Mouse (Mus musculus) forebrain, embryonic 14.5 days (tissue): Measurements from ENCODE around the gene Sema4b. TPM values are rescaled to one million over a fixed set of nuclear protein-coding genes. Genes with fewer than 3 reads are reported as not detected.

ENCODE experiments used
- ATAC-seq: fragments of 200-750 bp; cut with Nextera tagmentation; 2 replicates; pipeline ENCODE4 v1.8.0; 2017; ENCODE audit warnings: mild to moderate bottlenecking, moderate library complexity
- DNase-seq: peaks from one replicate; pipeline ENCODE4 v3.0.0-alpha.2; 2015; ENCODE audit warnings: low spot score
- H3K27ac ChIP-seq: fragments of 300-500 bp; sonication (generic); 2 replicates; pipeline ENCODE4 v1.5.1; 2014; ENCODE audit warnings: low read depth, mild to moderate bottlenecking, control low read depth, low read length, moderate library complexity
- H3K27me3 ChIP-seq: fragments of 300-500 bp; sonication (generic); replicated peaks from 2 replicates; pipeline ENCODE4 v1.6.1; 2014; ENCODE audit warnings: low read length, control low read depth, mixed read lengths; ENCODE audit not compliant: control insufficient read depth, insufficient read depth
- H3K36me3 ChIP-seq: fragments of 300-500 bp; sonication (generic); 2 replicates; pipeline ENCODE4 v1.6.1; 2014; ENCODE audit warnings: low read length, control low read depth; ENCODE audit not compliant: control insufficient read depth, insufficient read depth
- H3K4me1 ChIP-seq: fragments of 300-500 bp; sonication (generic); 2 replicates; pipeline ENCODE4 v1.6.1; 2014; ENCODE audit warnings: antibody characterized with exemption, low read length, control low read depth; ENCODE audit not compliant: control insufficient read depth, insufficient read depth
- H3K4me2 ChIP-seq: fragments of 300-500 bp; sonication (generic); 2 replicates; pipeline ENCODE4 v1.6.1; 2014; ENCODE audit warnings: mild to moderate bottlenecking, control low read depth, low read length
- H3K4me3 ChIP-seq: fragments of 300-500 bp; sonication (generic); 2 replicates; pipeline ENCODE4 v1.5.1; 2014; ENCODE audit warnings: low read depth, low read length, control low read depth
- H3K9ac ChIP-seq: fragments of 300-500 bp; sonication (generic); 2 replicates; pipeline ENCODE4 v1.6.1; 2014; ENCODE audit warnings: mild to moderate bottlenecking, low read length, control low read depth, moderate library complexity
- H3K9me3 ChIP-seq: fragments of 300-500 bp; sonication (generic); replicated peaks from 2 replicates; pipeline ENCODE4 v1.6.1; 2016; ENCODE audit warnings: low read length, control low read depth, mixed read lengths; ENCODE audit not compliant: control insufficient read depth
- WGBS: fragments of 180-500 bp; shearing (Covaris S2); extraction: QIAGEN DNeasy Blood & Tissue Kit; methylation state at CpG from one replicate; pipeline ENCODE4 v1.1.7; 2014; 5-methylcytosine and 5-hydroxymethylcytosine counted together
- polyA plus RNA-seq: library from polyadenylated mRNA; unstranded; fragments of >200 nt; fragmentation: Nextera tagmentation; extraction: Ambion mirVana; gene quantifications from 2 replicates; pipeline ENCODE4 v1.2.1, GENCODE M21; 2014

The Sema4b gene
- polyA plus RNA-seq, 1 experiment from 2014 or later = 11.6 TPM

DNA sequence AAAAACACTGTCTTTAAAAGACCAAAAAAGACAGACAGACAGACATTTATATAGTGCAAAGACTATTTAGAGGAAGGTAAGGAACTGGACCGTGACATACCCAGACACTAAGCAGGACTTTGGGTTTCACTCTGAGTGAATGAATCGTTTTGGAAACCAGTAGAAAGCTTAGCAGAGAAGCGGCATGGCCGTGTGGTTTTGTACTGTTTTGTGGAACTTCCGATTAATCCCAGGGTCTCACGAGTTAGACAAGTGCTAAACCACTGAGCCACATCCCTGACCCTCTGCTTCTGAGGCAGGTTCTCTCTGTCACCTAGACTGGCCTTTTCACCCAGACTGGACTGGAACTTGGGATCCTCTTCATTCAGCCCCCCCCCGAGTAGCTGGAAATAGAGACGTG is 27.8 kb downstream of the Sema4b start:
- Histone ChIP-seq H3K27me3 (no peaks in the 10 kb centered on the region), H3K9ac (peak overlapping the region; percentile 56; the same call in 1 of the 2 replicates), H3K4me3 (no peak overlapping the region), H3K4me1 (peaks cover 4% of the 10 kb centered on the region; the same call in 1 of the 2 replicates), H3K27ac (peak overlapping the region; percentile 81; the same call in 1 of the 2 replicates), H3K4me2 (no peak overlapping the region), H3K36me3 (peaks cover 54% of the 10 kb centered on the region), H3K9me3 (no peaks in the 10 kb centered on the region)
- no peak for ATAC-seq
- WGBS = 78% methylated on average over 8 of the region's 8 CpGs
- DNase-seq = no peak

DNA sequence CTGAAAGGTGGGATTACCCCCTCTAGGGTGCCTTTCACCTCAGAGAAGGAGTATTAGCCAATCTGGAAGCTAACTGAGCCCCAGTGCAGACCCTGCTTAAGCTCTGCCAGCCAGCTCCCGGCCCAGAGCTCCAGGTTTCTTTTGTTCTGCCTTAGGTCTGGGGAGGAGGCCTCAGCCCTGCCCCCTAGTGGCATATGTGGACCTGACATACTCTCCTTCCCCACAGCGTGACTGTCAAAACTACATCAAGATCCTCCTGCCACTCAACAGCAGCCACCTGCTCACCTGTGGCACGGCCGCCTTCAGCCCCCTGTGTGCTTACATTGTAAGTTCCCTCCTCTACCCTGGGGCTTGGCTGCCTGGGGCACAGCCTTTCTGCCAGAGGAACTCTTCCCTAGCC is 28.8 kb downstream of the Sema4b start:
- Histone ChIP-seq H3K4me1 (peaks cover 4% of the 10 kb centered on the region; the same call in 1 of the 2 replicates), H3K27me3 (no peaks in the 10 kb centered on the region), H3K36me3 (peaks cover 63% of the 10 kb centered on the region), H3K27ac (peak overlapping the region; percentile 81), H3K9ac (peak overlapping the region; percentile 56), H3K4me3 (no peak overlapping the region), H3K4me2 (no peak overlapping the region), H3K9me3 (no peaks in the 10 kb centered on the region)
- peak; percentile 93 for ATAC-seq
- 15% methylated on average over 4 of the region's 4 CpGs for WGBS
- DNase-seq = peak; percentile 90

DNA sequence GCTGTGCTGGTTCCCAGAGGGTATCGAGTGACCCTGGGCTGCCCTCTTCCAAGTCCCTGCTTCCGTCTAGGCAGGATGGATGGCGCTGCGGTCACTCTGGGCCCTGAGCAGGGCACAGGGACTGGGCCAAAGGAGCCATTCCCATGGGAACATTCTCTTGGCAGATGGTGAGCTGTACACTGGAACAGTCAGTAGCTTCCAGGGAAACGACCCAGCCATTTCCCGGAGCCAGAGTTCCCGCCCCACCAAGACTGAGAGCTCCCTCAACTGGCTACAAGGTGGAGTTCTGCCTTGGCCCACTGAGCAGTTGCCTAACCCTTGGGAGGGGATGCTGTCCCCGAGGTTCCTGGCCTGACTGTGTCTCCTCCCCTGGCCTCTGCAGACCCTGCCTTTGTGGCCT is 29.9 kb downstream of the Sema4b start:
- H3K9ac ChIP-seq = no peak overlapping the region
- no peak overlapping the region for H3K4me2 ChIP-seq
- no peaks in the 10 kb centered on the region for H3K27me3 ChIP-seq
- H3K4me1 ChIP-seq = peaks cover 4% of the 10 kb centered on the region; the same call in 1 of the 2 replicates
- WGBS = 83% methylated on average over 8 of the region's 8 CpGs
- no peaks in the 10 kb centered on the region for H3K9me3 ChIP-seq
- peaks cover 75% of the 10 kb centered on the region for H3K36me3 ChIP-seq
- H3K27ac ChIP-seq = no peak overlapping the region
- DNase-seq (no peak), ATAC-seq (no peak)
- H3K4me3 ChIP-seq = no peak overlapping the region

DNA sequence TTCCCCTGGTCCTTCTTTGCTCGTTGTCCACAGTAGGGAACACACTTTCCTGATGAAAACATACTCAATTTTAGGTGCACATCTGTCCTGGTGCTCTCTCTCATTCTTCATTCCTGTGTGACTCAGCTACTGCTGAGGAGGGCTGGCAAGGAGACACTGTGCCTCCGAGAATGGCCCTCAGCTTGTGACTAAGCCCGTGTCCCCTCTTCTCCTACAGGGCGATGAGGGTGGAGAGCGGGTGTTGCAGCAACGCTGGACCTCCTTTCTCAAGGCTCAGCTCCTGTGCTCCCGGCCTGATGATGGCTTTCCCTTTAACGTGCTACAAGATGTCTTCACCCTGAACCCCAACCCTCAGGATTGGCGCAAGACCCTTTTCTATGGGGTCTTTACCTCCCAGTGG is 32.0 kb downstream of the Sema4b start:
- H3K27ac ChIP-seq = no peak overlapping the region
- H3K4me1 ChIP-seq = peaks cover 4% of the 10 kb centered on the region; the same call in 1 of the 2 replicates
- H3K4me2 ChIP-seq = no peak overlapping the region
- no peak overlapping the region for H3K9ac ChIP-seq
- WGBS = 94% methylated on average over 9 of the region's 9 CpGs
- ATAC-seq (no peak), DNase-seq (no peak)
- H3K4me3 ChIP-seq = no peak overlapping the region
- no peaks in the 10 kb centered on the region for H3K9me3 ChIP-seq
- H3K36me3 ChIP-seq = peaks cover 83% of the 10 kb centered on the region
- H3K27me3 ChIP-seq = no peaks in the 10 kb centered on the region

DNA sequence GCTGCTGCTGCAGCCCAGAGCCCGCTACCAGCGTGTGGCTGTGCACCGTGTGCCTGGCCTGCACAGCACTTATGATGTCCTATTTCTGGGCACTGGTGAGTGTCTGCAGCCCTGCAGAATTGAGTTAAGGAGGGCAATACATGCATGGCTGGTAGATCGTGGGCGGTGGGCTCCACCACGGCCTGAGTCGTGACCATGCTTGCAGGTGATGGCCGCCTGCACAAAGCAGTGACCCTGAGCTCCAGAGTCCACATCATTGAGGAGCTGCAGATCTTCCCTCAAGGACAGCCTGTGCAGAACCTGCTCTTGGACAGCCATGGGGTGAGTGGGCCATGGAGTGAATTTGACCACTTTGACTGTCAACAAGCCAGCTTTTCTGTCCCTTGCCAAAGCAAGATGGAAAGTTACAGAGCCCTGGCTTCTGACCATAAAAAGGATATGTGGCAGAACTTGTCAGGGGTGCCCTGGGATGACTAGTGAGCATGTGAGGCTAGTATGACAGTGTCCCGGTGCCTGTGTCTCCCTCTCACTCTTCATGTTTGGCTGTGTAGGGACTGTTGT is 33.7 kb downstream of the Sema4b start:
- Histone ChIP-seq H3K4me3 (no peak overlapping the region), H3K9ac (no peak overlapping the region), H3K36me3 (peaks cover 94% of the 10 kb centered on the region), H3K4me1 (peaks cover under 1% of the 10 kb centered on the region; the same call in 1 of the 2 replicates), H3K27me3 (no peaks in the 10 kb centered on the region), H3K9me3 (no peaks in the 10 kb centered on the region), H3K27ac (no peak overlapping the region), H3K4me2 (no peak overlapping the region)
- ATAC-seq (no peak), DNase-seq (no peak)
- WGBS = over 99% methylated on average over 9 of the region's 9 CpGs

DNA sequence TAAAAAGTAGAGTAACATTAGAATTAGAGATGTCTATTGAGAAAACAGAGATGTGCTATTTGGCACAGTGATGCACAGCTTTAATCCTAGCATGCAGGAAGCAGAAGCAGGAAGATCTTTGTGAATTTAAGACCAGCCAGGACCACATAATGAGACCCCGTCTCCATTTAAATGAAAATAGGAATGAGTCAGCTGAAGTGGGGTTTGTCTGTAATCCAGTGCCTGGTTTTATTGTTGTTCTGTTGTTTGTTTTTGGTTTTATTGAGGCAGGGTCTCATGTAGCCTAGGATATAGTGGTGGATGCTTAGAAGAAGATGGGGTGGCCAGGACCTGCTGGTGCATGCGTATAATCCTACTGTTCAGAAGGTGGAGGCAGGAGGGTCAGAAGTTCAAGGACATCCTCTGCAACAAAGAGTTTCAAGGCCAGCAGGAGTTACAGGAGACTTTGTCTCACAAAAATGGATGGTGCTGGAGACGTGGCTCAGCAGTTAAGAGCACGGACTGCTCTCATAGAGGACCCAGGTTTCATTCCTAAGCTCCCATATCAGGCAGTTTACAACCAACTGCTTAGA is 34.6 kb downstream of the Sema4b start:
- 89% methylated on average over 4 of the region's 4 CpGs for WGBS
- peaks cover 95% of the 10 kb centered on the region for H3K36me3 ChIP-seq

DNA sequence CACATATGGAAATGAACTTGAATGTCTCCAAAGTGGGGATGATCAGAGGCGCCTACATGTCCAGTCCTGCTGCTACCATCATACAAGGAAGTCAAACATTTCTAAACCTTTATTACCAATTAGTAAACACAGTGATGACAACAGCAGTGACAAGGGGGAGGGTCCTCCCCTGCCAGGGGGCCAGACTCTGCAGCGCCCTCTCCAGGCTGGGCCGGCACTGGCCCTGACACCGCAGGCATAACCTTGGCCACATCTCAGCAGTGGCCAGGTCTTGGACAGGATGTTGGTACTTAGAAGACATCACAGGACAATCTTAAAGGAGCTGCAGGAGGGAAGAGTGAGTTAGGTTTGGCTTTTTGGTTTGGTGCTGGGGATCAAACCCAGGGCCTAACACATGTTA is 40.4 kb downstream of the Sema4b start:
- H3K9ac ChIP-seq = no peak overlapping the region
- no peak overlapping the region for H3K4me2 ChIP-seq
- no peaks in the 10 kb centered on the region for H3K9me3 ChIP-seq
- DNase-seq = no peak
- H3K4me1 ChIP-seq = peaks cover 7% of the 10 kb centered on the region; the same call in 1 of the 2 replicates
- no peak overlapping the region for H3K4me3 ChIP-seq
- no peaks in the 10 kb centered on the region for H3K27me3 ChIP-seq
- no peak for ATAC-seq
- 95% methylated on average over 4 of the region's 4 CpGs for WGBS
- H3K27ac ChIP-seq = no peak overlapping the region
- peaks cover 51% of the 10 kb centered on the region for H3K36me3 ChIP-seq

More for the DNA sequence above, 34.6 kb downstream of the Sema4b start:
- no peak for DNase-seq
- no peak for ATAC-seq
- Histone ChIP-seq H3K27ac (no peak overlapping the region), H3K4me1 (no peaks in the 10 kb centered on the region), H3K4me3 (no peak overlapping the region), H3K27me3 (no peaks in the 10 kb centered on the region), H3K9me3 (no peaks in the 10 kb centered on the region), H3K4me2 (no peak overlapping the region), H3K9ac (no peak overlapping the region)

DNA sequence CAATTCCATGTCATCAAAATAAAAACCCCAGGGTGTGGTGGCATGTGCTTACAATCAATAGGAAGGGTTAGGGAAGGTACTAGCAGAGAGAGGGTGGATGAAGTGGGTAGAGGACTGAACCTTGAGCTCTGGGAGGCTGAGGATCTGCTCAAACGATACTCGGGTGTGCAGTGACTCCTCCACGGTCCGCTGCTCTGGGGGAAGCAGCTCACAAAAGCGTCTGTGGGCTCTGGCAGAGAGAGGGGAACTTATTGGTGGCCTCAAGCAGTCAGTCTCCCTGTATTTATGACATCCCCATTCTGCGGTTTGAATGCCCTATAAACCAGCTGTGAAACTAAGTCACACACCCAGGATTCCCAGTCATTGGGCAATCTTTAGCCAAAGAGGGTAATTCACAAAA is 43.6 kb downstream of the Sema4b start:
- DNase-seq (no peak), ATAC-seq (no peak)
- WGBS = 59% methylated on average over 6 of the region's 6 CpGs
- Histone ChIP-seq H3K9me3 (no peaks in the 10 kb centered on the region), H3K4me1 (peaks cover 11% of the 10 kb centered on the region), H3K27ac (no peak overlapping the region), H3K4me3 (no peak overlapping the region), H3K4me2 (no peak overlapping the region), H3K9ac (no peak overlapping the region), H3K27me3 (no peaks in the 10 kb centered on the region), H3K36me3 (peaks cover 23% of the 10 kb centered on the region)

DNA sequence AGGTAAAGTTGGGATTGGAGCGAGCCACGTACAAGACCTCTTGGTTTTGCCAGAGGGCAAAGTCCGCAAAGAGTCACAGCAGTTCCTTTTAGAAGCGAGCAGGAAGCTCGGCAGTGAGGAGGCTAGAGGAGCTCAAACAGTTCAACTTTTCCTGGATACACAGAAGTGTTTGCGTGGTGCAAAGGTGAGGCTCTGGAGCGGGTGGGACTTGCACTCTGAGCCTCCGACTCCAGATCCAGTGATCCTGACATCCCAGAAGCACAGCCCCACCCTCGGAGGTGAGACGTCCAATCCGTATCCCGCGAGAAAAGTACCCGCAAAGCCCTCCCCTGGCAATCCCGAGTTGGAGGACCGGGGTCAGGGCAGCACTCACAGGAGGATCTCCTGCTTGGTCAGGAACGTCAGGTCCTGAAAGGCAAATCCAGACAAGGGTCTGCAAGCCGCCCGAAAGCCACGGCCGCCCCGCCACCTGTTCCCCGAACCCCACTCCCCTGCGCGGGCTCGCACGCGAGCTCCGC is 45.4 kb downstream of the Sema4b start:
- Histone ChIP-seq H3K4me1 (peaks cover 11% of the 10 kb centered on the region), H3K27ac (no peak overlapping the region), H3K9me3 (no peaks in the 10 kb centered on the region), H3K27me3 (no peaks in the 10 kb centered on the region), H3K9ac (peak overlapping the region; percentile 54), H3K36me3 (peaks cover 6% of the 10 kb centered on the region), H3K4me2 (peak overlapping the region; percentile 95), H3K4me3 (peak overlapping the region; percentile 65)
- peak; percentile 10 for DNase-seq
- peak; percentile 45; the same call in 1 of the 2 replicates for ATAC-seq
- WGBS = under 1% methylated on average over 29 of the region's 29 CpGs
